11 mouse cellular contexts compared by ENCODE assay signal in the genomic region with DNA sequence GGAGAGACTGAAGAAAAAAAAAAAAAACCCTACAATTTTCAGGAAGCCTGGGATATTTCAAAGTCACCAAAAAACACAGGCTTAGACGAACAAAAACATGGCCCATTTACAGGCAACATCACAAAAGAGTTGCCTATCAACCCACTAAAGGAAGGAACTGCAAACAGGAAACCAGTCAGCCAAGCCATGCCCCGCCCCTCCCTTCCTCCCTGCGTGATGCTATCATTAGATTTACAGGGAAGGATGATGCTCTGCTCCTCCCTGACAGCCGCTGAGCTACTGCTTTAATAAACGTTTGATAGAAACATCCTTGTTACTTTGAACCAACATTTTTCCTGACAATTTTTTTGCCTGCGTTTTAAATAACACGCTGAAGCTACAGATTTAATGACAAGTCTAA. TPM values are rescaled to one million over a fixed set of nuclear protein-coding genes. Genes with fewer than 3 reads are reported as not detected.
A peak's percentile ranks its signal among the peaks of the same experiment; 100 is the strongest.
DNase-seq lines count a peak whose midpoint lies in the region; ATAC-seq and TF ChIP-seq lines count a peak whose summit lies in the region.
"Had no signal": no experiment of that assay in that cellular context is flagged by ENCODE, and none has a peak within 500 bp of the region (broad histone marks: within the 10 kb centered on the region; RNA-seq: fewer than 3 reads in every experiment).

No protein-coding gene starts in this region.

- H3K27ac ChIP-seq in heart, embryonic 12.5 days (ENCODE audit: poor library complexity, severe bottlenecking) = peak overlapping the region; percentile 73
- peak overlapping the region; percentile 76 for H3K27ac ChIP-seq in kidney, postnatal 0 days
- H3K27ac ChIP-seq: hindbrain, postnatal 0 days; liver, embryonic 14.5 days; neural tube, embryonic 12.5 days had no signal

- H3K9me3 ChIP-seq in heart, embryonic 12.5 days (replicated peaks) = no peaks in the 10 kb centered on the region
- no peaks in the 10 kb centered on the region for H3K9me3 ChIP-seq in kidney, postnatal 0 days (replicated peaks; ENCODE audit: low read length)
- H3K9me3 ChIP-seq: neural tube, embryonic 12.5 days had no signal

- ATAC-seq in heart, embryonic 12.5 days (ENCODE audit: insufficient number of reproducible peaks, low FRiP score) = peak; percentile 54
- ATAC-seq in kidney, postnatal 0 days (replicated peaks; ENCODE audit: low FRiP score, low read depth) = no peak
- ATAC-seq in inflammation-experienced regulatory T-cells, adult 6 months = no peak
- ATAC-seq in monocyte, adult 5-6 weeks (replicated peaks; ENCODE audit: insufficient number of reproducible peaks, low FRiP score, low TSS enrichment, poor library complexity, severe bottlenecking) = no peak
- ATAC-seq: hindbrain, postnatal 0 days had no signal

- H3K4me3 ChIP-seq in heart, embryonic 12.5 days = no peak overlapping the region
- H3K4me3 ChIP-seq in kidney, postnatal 0 days (replicated peaks; ENCODE audit: low read depth, low read length) = no peak overlapping the region
- H3K4me3 ChIP-seq: neural tube, embryonic 12.5 days had no signal

- H3K4me1 ChIP-seq in heart, embryonic 12.5 days (replicated peaks) = peaks cover 35% of the 10 kb centered on the region
- H3K4me1 ChIP-seq in kidney, postnatal 0 days (replicated peaks; ENCODE audit: insufficient read depth, low read length) = 0 out of 2 replicates have a peak, but pooled peaks cover 4% of the 10 kb centered on the region
- H3K4me1 ChIP-seq: neural tube, embryonic 12.5 days had no signal

- H3K9ac ChIP-seq in heart, embryonic 12.5 days = no peak overlapping the region
- H3K9ac ChIP-seq in kidney, postnatal 0 days (ENCODE audit: low read depth, low read length) = no peak overlapping the region
- H3K9ac ChIP-seq: liver, embryonic 14.5 days; neural tube, embryonic 12.5 days had no signal

- 64% methylated on average over 7 of the region's 7 CpGs for WGBS in heart, embryonic 12.5 days
- WGBS in kidney, postnatal 0 days = 60% methylated on average over 7 of the region's 7 CpGs

- H3K27me3 ChIP-seq in heart, embryonic 12.5 days (replicated peaks) = no peaks in the 10 kb centered on the region
- no peaks in the 10 kb centered on the region for H3K27me3 ChIP-seq in kidney, postnatal 0 days (ENCODE audit: insufficient read depth, low read length)
- H3K27me3 ChIP-seq in splenic B cell, adult 2 months (ENCODE audit: control insufficient read depth, insufficient read depth, low read length, poor library complexity, severe bottlenecking) = no peaks in the 10 kb centered on the region
- H3K27me3 ChIP-seq: neural tube, embryonic 12.5 days had no signal

- TF ChIP-seq CTCF in kidney, postnatal 0 days (IDR thresholded peaks at IDR 0.05; ENCODE audit: low read depth) = no peak

- peak; percentile 22 to 26 for DNase-seq in spleen, postnatal 36 days (ENCODE audit: low spot score in 2 of 2)
- DNase-seq in spleen, adult 12 weeks (ENCODE audit: low spot score) = no peak
- DNase-seq in kidney, postnatal 0 days (ENCODE audit: low spot score) = peak; percentile 59
- peak; percentile 8 for DNase-seq in splenic B cell, adult 2 months (ENCODE audit: low read depth, low spot score)
- no peak for DNase-seq in cerebellum, adult 18-20 months

- H3K4me2 ChIP-seq in heart, embryonic 12.5 days = no peak overlapping the region
- H3K4me2 ChIP-seq in kidney, postnatal 0 days (ENCODE audit: low read length) = no peak overlapping the region
- H3K4me2 ChIP-seq: neural tube, embryonic 12.5 days had no signal

- H3K36me3 ChIP-seq in heart, embryonic 12.5 days = no peaks in the 10 kb centered on the region
- 0 out of 2 replicates have a peak, but pooled peaks cover 3% of the 10 kb centered on the region for H3K36me3 ChIP-seq in kidney, postnatal 0 days (ENCODE audit: insufficient read depth, low read length)
- H3K36me3 ChIP-seq in splenic B cell, adult 2 months (ENCODE audit: control insufficient read depth, insufficient read depth, low read length, poor library complexity, severe bottlenecking) = 0 out of 2 replicates have a peak, but pooled peaks cover 3% of the 10 kb centered on the region

RNA-seq across cellular contexts. Expression of a gene that starts 39.5 kb away (rescaled TPM):
- 6.3 and 7.8 TPM in 2 replicates for polyA plus RNA-seq in heart, embryonic 12.5 days (2016; fragmentation: Nextera tagmentation; extraction: Ambion mirVana)
- polyA plus RNA-seq in kidney, postnatal 0 days (2015; fragmentation: Nextera tagmentation; extraction: Ambion mirVana) = 12.8 and 12.9 TPM in 2 replicates
- 10 to 100 TPM; 10.1 to 13.1 (median 12.5) TPM for polyA plus RNA-seq in inflammation-experienced regulatory T-cells, adult 6 months (2017; shearing (Covaris generic))
- total RNA-seq in monocyte, adult 5-6 weeks (2017) = 27.2 to 31.3 TPM (median 28.2 TPM) in 3 replicates

Comparison
In these comparisons a context has a peak if more than half of its experiments do, and no peak if none do; other contexts are left out.
1. DNase-seq: peak in spleen, postnatal 36 days (2 of 2), kidney, postnatal 0 days (single experiment) and splenic B cell, adult 2 months (single experiment); none in spleen, adult 12 weeks (single experiment) and cerebellum, adult 18-20 months (0 of 2).